Mouse (Mus musculus): ENCODE measurements around the gene Tmem35b.

DNA sequence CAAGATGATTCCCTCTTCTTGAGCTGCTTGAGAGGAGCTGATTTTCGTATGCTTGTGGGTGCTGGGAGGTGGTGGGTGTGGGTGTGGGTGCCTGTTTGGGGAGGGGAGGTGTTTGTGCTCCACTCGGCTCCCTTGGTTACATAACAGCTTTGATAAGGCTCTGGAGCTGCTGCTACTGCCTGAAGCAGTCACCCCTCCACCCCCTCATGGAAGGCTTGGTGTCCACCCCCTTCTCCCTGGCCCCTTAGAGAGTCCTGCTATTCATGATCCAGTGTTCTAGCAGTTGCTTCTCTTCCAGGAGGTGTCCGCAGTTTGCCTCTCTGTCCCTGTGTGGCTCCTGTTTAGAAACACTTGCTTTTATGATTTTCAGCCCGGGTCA lies 51.4 kb downstream of the Tmem35b start:
- TF ChIP-seq ZC3H11A (IDR thresholded peaks at IDR 0.05; ENCODE audit: borderline replicate concordance, low read depth, low read length), result no peak
- no peak for TF ChIP-seq HCFC1 (IDR thresholded peaks at IDR 0.05; ENCODE audit: borderline replicate concordance, insufficient read depth, low read length)
- TF ChIP-seq MAFK (IDR thresholded peaks at IDR 0.05; ENCODE audit: insufficient read depth, low read depth, low read length), result no peak
- TF ChIP-seq CHD2 (IDR thresholded peaks at IDR 0.05; ENCODE audit: low read depth, low read length), result no peak

All from ES-E14 (cell line).